Mouse (Mus musculus) embryonic fibroblast, embryonic 13.5 days (primary cell): ENCODE results near the gene Lcp1. TPM values are rescaled to one million over a fixed set of nuclear protein-coding genes. Genes with fewer than 3 reads are reported as not detected.
A peak's percentile ranks its signal among the peaks of the same experiment; 100 is the strongest.
"Not testable (repeated sequence)": the region's sequence is repeated elsewhere in the genome, so short reads cannot be mapped to it uniquely, and the experiment has no call there.

ENCODE experiments used
- H3K27ac ChIP-seq: 2 replicates; pipeline ENCODE4 v1.5.1; 2012; ENCODE audit warnings: low read length, control low read depth, inconsistent platforms; ENCODE audit not compliant: insufficient read depth
- H3K4me1 ChIP-seq: 2 replicates; pipeline ENCODE4 v1.6.1; 2011; ENCODE audit warnings: low read length; ENCODE audit not compliant: control insufficient read depth, insufficient read depth
- H3K4me3 ChIP-seq: 2 replicates; pipeline ENCODE4 v1.5.1; 2011; ENCODE audit warnings: mild to moderate bottlenecking, control low read depth, low read length; ENCODE audit not compliant: insufficient read depth
- CTCF ChIP-seq: IDR thresholded peaks from 2 replicates; pipeline ENCODE4 v1.5.1; 2011; ENCODE audit warnings: mild to moderate bottlenecking, control low read depth, low read length, moderate library complexity, borderline replicate concordance; ENCODE audit not compliant: insufficient read depth
- POLR2A ChIP-seq: IDR thresholded peaks from 2 replicates; pipeline ENCODE4 v1.6.1; 2011; ENCODE audit warnings: low read depth, mild to moderate bottlenecking, control low read depth, low read length, moderate library complexity
- polyA plus RNA-seq: library from polyadenylated mRNA; stranded (reverse); fragments of >200 nt; gene quantifications from 2 replicates; pipeline ENCODE4 v1.2.4, GENCODE M21; 2011; ENCODE audit warnings: low read depth; ENCODE audit not compliant: missing spikeins, insufficient read length

Lcp1 gene
- polyA plus RNA-seq = 1.0 and 8.6 TPM in 2 replicates

DNA sequence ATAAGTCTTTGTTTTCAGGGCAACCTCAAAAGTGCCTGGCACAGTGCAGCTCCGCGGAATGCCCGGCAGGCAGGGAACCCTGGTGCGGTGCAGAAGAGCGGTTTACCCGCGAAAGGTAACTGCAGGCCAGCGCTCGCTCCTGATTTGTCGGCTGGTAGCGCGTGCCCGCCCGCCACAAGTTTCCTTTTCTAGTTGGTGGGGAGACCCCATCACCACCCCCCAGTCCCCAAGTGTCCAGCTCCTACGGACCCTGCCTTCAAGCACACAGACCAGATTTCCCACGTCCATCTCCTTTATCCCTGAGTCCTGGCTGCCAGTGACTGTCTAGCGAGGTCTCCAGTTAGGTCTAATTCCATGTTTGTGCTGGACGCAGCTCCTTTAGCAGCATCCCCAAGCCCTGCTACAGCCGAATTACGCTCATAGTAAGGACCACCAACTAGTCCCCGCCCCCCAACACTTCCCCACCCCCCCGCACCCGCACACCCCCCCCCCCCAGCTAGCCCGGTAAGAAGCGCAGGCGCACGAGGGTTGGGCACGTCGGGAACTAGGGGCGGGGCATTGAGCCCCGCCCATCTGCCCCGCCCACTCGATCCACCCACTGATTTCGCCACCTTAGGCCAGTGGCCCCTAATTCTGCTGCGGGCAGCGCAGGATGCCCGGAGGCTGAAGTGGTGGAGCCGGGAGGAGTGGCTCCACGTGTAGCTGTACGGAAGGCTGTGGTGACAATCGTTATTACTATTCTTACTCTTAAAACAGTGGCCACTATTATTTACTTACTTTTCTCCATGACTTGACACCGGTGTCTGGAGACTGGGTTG lies at the start of gene Lcp1, which contains the start of gene Lrrc63:
TSS of gene Lcp1 (plus strand) at position 601 of the 818 bp plus-strand sequence.
TSS of gene Lrrc63 (minus strand) at position 381 of the 818 bp plus-strand sequence.
- no peak for TF ChIP-seq POLR2A
- Histone ChIP-seq H3K4me3 (peak within 1 kb of the TSS; percentile 62), H3K27ac (no peak within 1 kb of the TSS), H3K4me1 (no peaks in the 10 kb centered on the region)

GRCm38 (mm10) chr14:75102956-75103355 lies 27.9 kb upstream of the Lcp1 start:
- no peak overlapping the region for H3K4me3 ChIP-seq
- no peaks in the 10 kb centered on the region for H3K4me1 ChIP-seq
- no peak for TF ChIP-seq POLR2A
- TF ChIP-seq CTCF = no peak
- no peak overlapping the region for H3K27ac ChIP-seq

DNA sequence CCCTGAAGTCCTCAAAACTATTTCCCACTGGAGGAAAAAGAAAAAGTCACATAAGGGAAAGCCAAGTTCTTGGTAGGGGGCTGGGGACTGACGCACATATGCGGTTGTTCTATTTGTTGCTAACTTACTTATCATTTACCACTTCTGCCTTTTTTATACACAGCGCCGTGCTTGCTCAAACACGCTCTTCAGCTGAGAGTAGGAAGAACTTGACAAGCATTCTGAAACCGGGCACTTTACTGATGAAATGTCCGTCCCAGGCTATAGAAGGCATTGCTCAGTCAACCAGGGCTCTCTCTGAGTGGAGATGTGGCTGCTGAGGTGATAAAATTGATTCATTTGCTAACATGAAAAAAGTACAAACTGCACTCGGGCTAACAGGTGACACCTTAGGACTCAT lies 9.2 kb upstream of the Lcp1 start:
- H3K4me1 ChIP-seq = no peaks in the 10 kb centered on the region
- no peak overlapping the region for H3K27ac ChIP-seq
- TF ChIP-seq CTCF (no peak), POLR2A (no peak)
- H3K4me3 ChIP-seq = no peak overlapping the region

DNA sequence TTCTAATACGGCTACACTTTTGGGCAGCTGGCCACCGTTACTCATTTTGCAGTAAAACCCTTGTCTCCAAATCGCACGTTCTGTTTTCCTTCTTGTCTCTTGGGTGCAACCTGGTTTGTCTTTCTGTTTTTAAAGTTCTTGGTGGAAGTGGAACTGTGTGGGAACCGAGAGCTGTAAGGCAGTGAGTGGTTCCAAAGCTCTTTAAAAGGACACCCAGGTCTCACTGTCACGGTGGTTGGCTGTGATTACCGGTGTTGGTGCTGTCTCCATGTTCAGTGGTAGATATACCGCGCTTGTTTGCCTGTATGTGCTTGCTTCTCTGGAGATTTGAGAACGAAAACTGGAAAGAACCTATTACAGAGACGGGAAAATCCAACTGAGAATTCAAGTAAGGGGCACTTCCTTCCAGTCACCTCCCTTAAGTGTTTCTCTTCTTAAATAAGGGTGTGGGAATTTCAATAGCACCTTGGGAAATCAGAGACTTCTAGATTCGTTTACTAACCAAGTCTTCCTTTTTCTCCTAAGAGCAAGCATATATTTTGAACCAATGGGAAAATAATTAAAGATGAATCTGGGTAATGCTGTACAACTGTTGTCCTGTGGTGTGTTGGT lies 529 bp downstream of the Lcp1 start:
- Histone ChIP-seq H3K27ac (no peak overlapping the region), H3K4me1 (no peaks in the 10 kb centered on the region), H3K4me3 (peak overlapping the region; percentile 62)
- no peak for TF ChIP-seq CTCF

DNA sequence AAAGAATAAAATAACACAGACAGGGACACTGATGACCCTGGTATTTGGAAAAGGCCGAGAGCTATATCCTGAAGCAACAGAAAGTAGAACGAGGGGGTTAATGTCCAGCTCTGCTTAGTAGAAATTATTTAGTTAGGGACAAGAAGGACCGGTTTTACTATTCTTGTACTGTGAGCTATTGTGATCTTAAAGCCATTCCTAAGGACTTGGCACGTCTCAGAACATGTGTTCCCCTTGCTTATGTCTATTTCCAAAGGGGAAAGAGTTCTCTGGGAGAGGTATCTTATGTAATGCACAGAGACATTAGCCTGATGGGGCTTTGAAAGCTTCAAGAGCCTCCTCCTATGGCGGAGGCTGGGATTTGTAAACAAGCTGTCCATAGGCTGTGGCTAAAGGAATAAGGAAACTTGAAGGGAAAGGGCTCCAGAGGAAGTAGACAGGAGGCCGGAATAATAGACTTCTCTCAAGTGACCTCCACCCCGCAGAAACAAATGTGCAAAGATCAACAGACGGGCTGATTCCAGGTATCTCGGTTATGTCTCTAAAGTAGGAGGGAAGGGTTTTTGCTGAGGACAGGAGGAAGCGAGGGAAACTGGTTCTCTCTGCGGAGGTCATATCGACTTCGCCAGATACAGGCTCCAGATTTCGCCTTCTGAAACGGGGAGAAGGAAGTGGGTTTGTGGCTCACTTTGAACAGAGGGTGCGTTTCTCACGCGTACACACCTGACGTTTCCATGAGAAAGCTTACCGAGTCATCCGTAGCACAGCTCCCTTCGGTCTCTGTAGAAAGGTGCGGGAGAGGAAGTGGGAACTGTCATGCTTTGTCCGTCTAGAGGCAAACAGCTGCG lies 5.4 kb downstream of the Lcp1 start:
- Histone ChIP-seq H3K27ac (no peak overlapping the region), H3K4me3 (no peak overlapping the region), H3K4me1 (no peaks in the 10 kb centered on the region)
- no peak for TF ChIP-seq POLR2A
- no peak for TF ChIP-seq CTCF

GRCm38 (mm10) chr14:75138503-75138902 lies 7.6 kb downstream of the Lcp1 start:
- Histone ChIP-seq H3K4me3 (no peak overlapping the region), H3K27ac (no peak overlapping the region), H3K4me1 (no peaks in the 10 kb centered on the region)
- TF ChIP-seq CTCF = no peak
- no peak for TF ChIP-seq POLR2A

DNA sequence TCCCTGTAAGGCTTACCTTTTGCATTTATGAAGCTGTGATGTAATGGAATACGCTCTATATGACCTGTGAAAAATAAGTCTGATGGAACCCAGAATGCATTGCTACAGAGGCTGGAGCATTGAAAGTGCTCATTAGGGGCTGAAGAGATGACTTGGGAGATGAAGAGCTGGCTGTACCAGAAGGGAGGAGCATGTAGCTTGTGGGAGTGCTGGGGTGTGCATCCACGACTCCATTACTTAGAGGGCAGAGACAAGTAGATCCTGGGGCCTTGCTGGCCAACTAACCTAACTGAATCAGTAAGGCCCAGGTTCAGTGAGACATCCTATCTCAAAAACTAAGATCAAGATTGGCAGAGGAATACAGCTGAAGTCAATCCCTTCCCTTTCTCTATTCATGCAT lies 8.3 kb downstream of the Lcp1 start:
- Histone ChIP-seq H3K27ac (no peak overlapping the region), H3K4me3 (no peak overlapping the region), H3K4me1 (no peaks in the 10 kb centered on the region)
- TF ChIP-seq CTCF (no peak), POLR2A (no peak)

- not testable (repeated sequence) for H3K4me3 ChIP-seq, H3K4me1 ChIP-seq, H3K27ac ChIP-seq
These were observed 16.8 kb downstream of the Lcp1 start for GRCm38 (mm10) chr14:75147706-75148105.

DNA sequence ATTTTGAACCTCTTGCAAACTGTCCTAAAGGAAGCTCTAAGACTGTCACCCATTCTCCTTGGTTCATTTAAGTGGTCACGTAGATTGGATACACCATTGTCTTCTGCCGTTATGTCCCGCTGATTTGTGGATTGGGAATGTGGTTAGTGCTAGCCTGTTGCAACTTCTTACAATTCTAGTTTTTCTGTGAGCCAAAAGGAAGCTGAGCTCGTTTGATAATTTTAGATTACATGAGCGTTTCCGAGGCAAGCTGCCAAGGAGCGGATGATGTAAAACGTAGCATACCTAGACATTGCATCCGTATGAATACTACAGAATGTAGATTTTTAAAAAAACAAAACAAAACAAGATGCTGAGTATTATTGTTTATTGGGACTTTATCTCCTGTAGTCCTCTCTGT lies 17.3 kb downstream of the Lcp1 start:
- no peak overlapping the region for H3K27ac ChIP-seq
- no peak for TF ChIP-seq CTCF
- no peak for TF ChIP-seq POLR2A
- H3K4me1 ChIP-seq = no peaks in the 10 kb centered on the region
- H3K4me3 ChIP-seq = no peak overlapping the region

DNA sequence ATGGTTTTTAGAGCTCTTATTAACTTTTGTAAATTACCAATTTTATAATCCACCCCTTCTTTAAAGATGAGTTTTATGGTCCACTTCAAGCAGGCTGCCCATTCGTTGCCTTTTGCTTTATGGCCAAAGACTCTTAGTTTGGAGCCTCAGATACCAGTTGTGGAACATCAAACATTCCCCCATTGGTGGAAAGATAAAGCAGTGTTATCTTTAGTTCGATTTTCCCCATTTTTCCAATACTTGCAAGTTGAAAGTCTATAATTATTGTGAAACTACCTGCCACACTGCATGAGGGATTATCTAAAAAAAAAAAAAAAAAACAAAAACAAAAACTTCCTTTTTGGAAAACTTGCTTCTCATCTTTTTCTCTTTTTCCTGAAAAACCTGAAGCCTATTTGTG lies 19.8 kb downstream of the Lcp1 start:
- no peaks in the 10 kb centered on the region for H3K4me1 ChIP-seq
- no peak overlapping the region for H3K4me3 ChIP-seq
- no peak overlapping the region for H3K27ac ChIP-seq
- no peak for TF ChIP-seq POLR2A
- no peak for TF ChIP-seq CTCF
